Mouse (Mus musculus) liver, adult 2 months (tissue): ENCODE data around the gene Sgtb.

Source experiments
- CTCF ChIP-seq: fragments of 200-500 bp; IDR thresholded peaks from 2 replicates; pipeline ENCODE4 v1.5.1; 2011; ENCODE audit warnings: low read depth, low read length, control low read depth
- POLR2A ChIP-seq: fragments of 200-500 bp; IDR thresholded peaks from 2 replicates; pipeline ENCODE4 v1.6.1; 2011; ENCODE audit warnings: low read length, control low read depth; ENCODE audit not compliant: insufficient read depth; ENCODE audit errors: extremely low read depth

GRCm38 (mm10) chr13:104144871-104145270, 35.3 kb downstream of the Sgtb start:
- TF ChIP-seq CTCF (no peak), POLR2A (no peak)
